Mouse (Mus musculus): ENCODE measurements around the gene Jph2. TPM values are rescaled to one million over a fixed set of nuclear protein-coding genes. Genes with fewer than 3 reads are reported as not detected.
A peak's percentile ranks its signal among the peaks of the same experiment; 100 is the strongest.

Jph2 gene
- polyA plus RNA-seq, 1 experiment from 2014 or later = 0.19 TPM

DNA sequence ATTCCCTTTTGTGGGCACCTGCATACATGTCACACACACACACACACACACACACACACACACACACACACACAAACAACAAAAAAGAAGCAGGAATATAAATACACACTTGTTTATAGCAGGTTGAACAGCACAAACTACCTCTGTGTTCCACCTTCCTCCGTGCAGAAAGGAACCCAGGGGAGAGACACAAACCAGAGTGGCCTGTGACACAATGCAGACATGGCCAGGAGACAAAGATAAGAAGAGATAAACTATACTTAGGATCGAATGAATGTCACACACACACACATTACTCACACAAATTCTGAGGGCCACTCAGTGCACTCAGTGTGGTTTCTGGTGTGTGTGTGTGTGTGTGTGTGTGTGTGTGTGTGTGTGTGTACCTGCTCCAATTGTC lies 38.5 kb downstream of the Jph2 start:
- Histone ChIP-seq H3K4me3 (ENCODE audit: low read depth, low read length) (no peak overlapping the region), H3K36me3 (ENCODE audit: control insufficient read depth, insufficient read depth, low read length) (no peaks in the 10 kb centered on the region), H3K9ac (ENCODE audit: low read length) (no peak overlapping the region), H3K27ac (ENCODE audit: low read depth, low read length) (no peak overlapping the region), H3K4me1 (ENCODE audit: control insufficient read depth, insufficient read depth, low read length) (no peaks in the 10 kb centered on the region), H3K9me3 (ENCODE audit: control insufficient read depth, low read length) (no peaks in the 10 kb centered on the region), H3K4me2 (no peak overlapping the region), H3K27me3 (ENCODE audit: control insufficient read depth, insufficient read depth, low read length) (no peaks in the 10 kb centered on the region)
- no peak for ATAC-seq (ENCODE audit: low FRiP score)
- DNase-seq (ENCODE audit: low spot score, missing footprints) = no peak
- 76% methylated on average over 2 of the region's 2 CpGs for WGBS

DNA sequence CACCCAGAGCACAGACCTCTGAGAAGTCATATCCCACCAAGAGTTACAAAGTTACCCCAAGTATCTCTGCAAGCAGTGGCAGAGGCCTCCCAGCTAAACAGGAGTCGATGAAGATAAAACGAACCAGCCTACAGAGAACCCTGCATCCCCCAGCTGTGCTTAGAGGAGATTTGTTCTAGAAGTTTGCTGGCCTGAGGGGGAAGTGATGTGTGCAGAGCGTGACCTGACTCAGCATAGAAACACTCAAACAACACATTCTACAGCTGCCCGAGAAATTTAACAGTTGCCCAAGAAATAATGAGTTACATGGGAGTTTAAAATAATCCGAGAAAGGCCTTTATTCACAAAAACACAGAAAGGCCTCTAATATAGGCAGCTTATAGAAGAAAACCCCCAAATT lies 39.1 kb downstream of the Jph2 start:
- no peaks in the 10 kb centered on the region for H3K36me3 ChIP-seq (ENCODE audit: control insufficient read depth, insufficient read depth, low read length)
- H3K9me3 ChIP-seq (ENCODE audit: control insufficient read depth, low read length) = no peaks in the 10 kb centered on the region
- no peak overlapping the region for H3K27ac ChIP-seq (ENCODE audit: low read depth, low read length)
- H3K27me3 ChIP-seq (ENCODE audit: control insufficient read depth, insufficient read depth, low read length) = no peaks in the 10 kb centered on the region
- H3K4me1 ChIP-seq (ENCODE audit: control insufficient read depth, insufficient read depth, low read length) = no peaks in the 10 kb centered on the region
- 87% methylated on average over 5 of the region's 5 CpGs for WGBS
- ATAC-seq (ENCODE audit: low FRiP score) (no peak), DNase-seq (ENCODE audit: low spot score, missing footprints) (no peak)
- H3K4me3 ChIP-seq (ENCODE audit: low read depth, low read length) = no peak overlapping the region
- no peak overlapping the region for H3K9ac ChIP-seq (ENCODE audit: low read length)
- H3K4me2 ChIP-seq = no peak overlapping the region

- H3K27ac ChIP-seq (ENCODE audit: low read depth, low read length) = no peak overlapping the region
Observed at GRCm38 (mm10) chr2:163356113-163356840, 41.5 kb downstream of the Jph2 start.

GRCm38 (mm10) chr2:163355666-163356065 lies 42.1 kb downstream of the Jph2 start:
- no peaks in the 10 kb centered on the region for H3K27me3 ChIP-seq (ENCODE audit: control insufficient read depth, insufficient read depth, low read length)
- no peak overlapping the region for H3K4me2 ChIP-seq
- no peak for ATAC-seq (ENCODE audit: low FRiP score)
- DNase-seq (ENCODE audit: low spot score, missing footprints) = no peak
- 85% methylated on average over 8 of the region's 8 CpGs for WGBS
- no peak overlapping the region for H3K9ac ChIP-seq (ENCODE audit: low read length)
- H3K4me1 ChIP-seq (ENCODE audit: control insufficient read depth, insufficient read depth, low read length) = no peaks in the 10 kb centered on the region
- H3K9me3 ChIP-seq (ENCODE audit: control insufficient read depth, low read length) = no peaks in the 10 kb centered on the region
- H3K4me3 ChIP-seq (ENCODE audit: low read depth, low read length) = no peak overlapping the region
- no peaks in the 10 kb centered on the region for H3K36me3 ChIP-seq (ENCODE audit: control insufficient read depth, insufficient read depth, low read length)
- H3K27ac ChIP-seq (ENCODE audit: low read depth, low read length) = no peak overlapping the region

More at GRCm38 (mm10) chr2:163356113-163356840, 41.5 kb downstream of the Jph2 start:
- H3K9ac ChIP-seq (ENCODE audit: low read length) = no peak overlapping the region
- H3K9me3 ChIP-seq (ENCODE audit: control insufficient read depth, low read length) = no peaks in the 10 kb centered on the region
- no peak overlapping the region for H3K4me3 ChIP-seq (ENCODE audit: low read depth, low read length)
- no peaks in the 10 kb centered on the region for H3K4me1 ChIP-seq (ENCODE audit: control insufficient read depth, insufficient read depth, low read length)
- H3K27me3 ChIP-seq (ENCODE audit: control insufficient read depth, insufficient read depth, low read length) = no peaks in the 10 kb centered on the region
- DNase-seq (ENCODE audit: low spot score, missing footprints) = no peak
- ATAC-seq (ENCODE audit: low FRiP score) = no peak
- H3K36me3 ChIP-seq (ENCODE audit: control insufficient read depth, insufficient read depth, low read length) = no peaks in the 10 kb centered on the region
- no peak overlapping the region for H3K4me2 ChIP-seq
- WGBS = 83% methylated on average over 12 of the region's 12 CpGs

DNA sequence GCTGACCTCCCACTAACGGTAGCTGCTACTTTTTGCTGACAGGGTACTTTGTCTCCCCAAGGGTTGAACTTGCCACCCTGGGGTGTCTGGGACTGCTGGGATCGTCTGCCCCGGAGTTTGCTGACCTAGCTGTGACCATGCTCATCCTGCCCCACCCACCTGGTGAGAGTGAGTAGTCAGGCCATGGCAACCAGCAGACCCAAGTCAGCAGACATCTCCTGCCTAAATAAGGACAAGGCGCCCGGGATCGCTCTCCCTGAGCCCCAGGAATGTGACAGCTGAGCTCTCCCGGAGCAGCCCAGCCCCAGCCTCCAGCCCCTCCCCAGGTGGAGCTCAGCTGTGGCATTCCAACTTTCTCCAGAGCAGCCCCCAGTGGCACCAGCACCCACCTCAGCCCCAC lies 44.1 kb downstream of the Jph2 start:
- Histone ChIP-seq H3K4me3 (ENCODE audit: low read depth, low read length) (no peak overlapping the region), H3K36me3 (ENCODE audit: control insufficient read depth, insufficient read depth, low read length) (no peaks in the 10 kb centered on the region), H3K4me1 (ENCODE audit: control insufficient read depth, insufficient read depth, low read length) (no peaks in the 10 kb centered on the region), H3K9me3 (ENCODE audit: control insufficient read depth, low read length) (no peaks in the 10 kb centered on the region), H3K27ac (ENCODE audit: low read depth, low read length) (no peak overlapping the region), H3K27me3 (ENCODE audit: control insufficient read depth, insufficient read depth, low read length) (no peaks in the 10 kb centered on the region), H3K9ac (ENCODE audit: low read length) (no peak overlapping the region), H3K4me2 (no peak overlapping the region)
- WGBS = 27% methylated on average over 7 of the region's 7 CpGs
- no peak for ATAC-seq (ENCODE audit: low FRiP score)
- peak; percentile 65 for DNase-seq (ENCODE audit: low spot score, missing footprints)

DNA sequence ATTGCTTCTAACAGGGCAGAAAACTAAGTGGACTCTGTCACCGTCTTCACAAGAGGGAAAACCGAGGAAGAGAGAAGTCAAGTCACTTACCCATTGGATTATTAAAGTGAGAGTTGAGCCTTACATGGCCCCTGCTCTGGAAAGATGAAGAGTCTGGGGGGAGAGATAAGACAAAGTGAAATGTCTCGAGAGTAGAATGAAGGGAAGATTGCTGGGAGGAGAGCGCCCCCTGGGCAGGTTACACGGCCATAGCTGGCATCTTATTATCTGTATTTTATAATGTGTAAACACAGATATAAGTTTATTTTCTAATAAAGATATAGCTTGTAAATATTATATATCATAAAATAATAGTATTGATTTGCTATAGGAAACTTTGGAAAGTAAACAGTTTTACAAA lies 47.4 kb downstream of the Jph2 start:
- Histone ChIP-seq H3K4me2 (no peak overlapping the region), H3K36me3 (ENCODE audit: control insufficient read depth, insufficient read depth, low read length) (no peaks in the 10 kb centered on the region), H3K9me3 (ENCODE audit: control insufficient read depth, low read length) (no peaks in the 10 kb centered on the region), H3K4me3 (ENCODE audit: low read depth, low read length) (no peak overlapping the region), H3K27me3 (ENCODE audit: control insufficient read depth, insufficient read depth, low read length) (no peaks in the 10 kb centered on the region), H3K27ac (ENCODE audit: low read depth, low read length) (no peak overlapping the region), H3K9ac (ENCODE audit: low read length) (no peak overlapping the region), H3K4me1 (ENCODE audit: control insufficient read depth, insufficient read depth, low read length) (no peaks in the 10 kb centered on the region)
- ATAC-seq (ENCODE audit: low FRiP score) = no peak
- peak; percentile 47 for DNase-seq (ENCODE audit: low spot score, missing footprints)
- 63% methylated on average over 5 of the region's 5 CpGs for WGBS

- DNase-seq (ENCODE audit: low spot score, missing footprints) = peak; percentile 81
- WGBS = 68% methylated on average over 9 of the region's 9 CpGs
- no peaks in the 10 kb centered on the region for H3K36me3 ChIP-seq (ENCODE audit: control insufficient read depth, insufficient read depth, low read length)
- no peaks in the 10 kb centered on the region for H3K4me1 ChIP-seq (ENCODE audit: control insufficient read depth, insufficient read depth, low read length)
- H3K27me3 ChIP-seq (ENCODE audit: control insufficient read depth, insufficient read depth, low read length) = no peaks in the 10 kb centered on the region
- ATAC-seq (ENCODE audit: low FRiP score) = no peak
- no peak overlapping the region for H3K9ac ChIP-seq (ENCODE audit: low read length)
- H3K9me3 ChIP-seq (ENCODE audit: control insufficient read depth, low read length) = no peaks in the 10 kb centered on the region
- no peak overlapping the region for H3K4me3 ChIP-seq (ENCODE audit: low read depth, low read length)
- H3K27ac ChIP-seq (ENCODE audit: low read depth, low read length) = no peak overlapping the region
- H3K4me2 ChIP-seq = no peak overlapping the region
Observed at GRCm38 (mm10) chr2:163349411-163349810, 48.4 kb downstream of the Jph2 start.

DNA sequence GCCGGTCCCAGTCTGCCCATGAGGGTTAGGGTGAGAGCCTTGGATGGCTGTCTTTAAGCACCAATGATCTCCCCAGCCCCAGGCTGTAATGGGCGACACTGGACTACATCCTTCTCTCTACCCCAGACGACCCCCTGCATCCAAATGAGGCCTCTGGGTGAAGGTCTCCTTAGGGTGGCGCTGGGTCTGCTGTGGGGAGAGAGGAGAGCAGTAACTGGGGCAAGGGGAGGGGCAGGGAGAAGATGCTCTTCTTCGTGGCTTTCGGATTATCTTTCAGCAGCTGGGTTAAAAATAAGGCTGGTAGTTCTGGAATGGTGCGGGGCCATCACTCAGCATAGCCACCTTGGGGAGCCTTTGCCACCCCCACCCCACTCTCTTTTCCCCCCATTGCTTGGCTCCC lies 49.1 kb downstream of the Jph2 start:
- no peak overlapping the region for H3K4me2 ChIP-seq
- H3K9ac ChIP-seq (ENCODE audit: low read length) = no peak overlapping the region
- H3K9me3 ChIP-seq (ENCODE audit: control insufficient read depth, low read length) = no peaks in the 10 kb centered on the region
- no peak for ATAC-seq (ENCODE audit: low FRiP score)
- no peaks in the 10 kb centered on the region for H3K36me3 ChIP-seq (ENCODE audit: control insufficient read depth, insufficient read depth, low read length)
- H3K27me3 ChIP-seq (ENCODE audit: control insufficient read depth, insufficient read depth, low read length) = no peaks in the 10 kb centered on the region
- no peak overlapping the region for H3K4me3 ChIP-seq (ENCODE audit: low read depth, low read length)
- DNase-seq (ENCODE audit: low spot score, missing footprints) = peak; percentile 8
- H3K4me1 ChIP-seq (ENCODE audit: control insufficient read depth, insufficient read depth, low read length) = no peaks in the 10 kb centered on the region
- H3K27ac ChIP-seq (ENCODE audit: low read depth, low read length) = no peak overlapping the region
- whole genome bisulfite sequencing = 87% methylated on average over 7 of the region's 7 CpGs

DNA sequence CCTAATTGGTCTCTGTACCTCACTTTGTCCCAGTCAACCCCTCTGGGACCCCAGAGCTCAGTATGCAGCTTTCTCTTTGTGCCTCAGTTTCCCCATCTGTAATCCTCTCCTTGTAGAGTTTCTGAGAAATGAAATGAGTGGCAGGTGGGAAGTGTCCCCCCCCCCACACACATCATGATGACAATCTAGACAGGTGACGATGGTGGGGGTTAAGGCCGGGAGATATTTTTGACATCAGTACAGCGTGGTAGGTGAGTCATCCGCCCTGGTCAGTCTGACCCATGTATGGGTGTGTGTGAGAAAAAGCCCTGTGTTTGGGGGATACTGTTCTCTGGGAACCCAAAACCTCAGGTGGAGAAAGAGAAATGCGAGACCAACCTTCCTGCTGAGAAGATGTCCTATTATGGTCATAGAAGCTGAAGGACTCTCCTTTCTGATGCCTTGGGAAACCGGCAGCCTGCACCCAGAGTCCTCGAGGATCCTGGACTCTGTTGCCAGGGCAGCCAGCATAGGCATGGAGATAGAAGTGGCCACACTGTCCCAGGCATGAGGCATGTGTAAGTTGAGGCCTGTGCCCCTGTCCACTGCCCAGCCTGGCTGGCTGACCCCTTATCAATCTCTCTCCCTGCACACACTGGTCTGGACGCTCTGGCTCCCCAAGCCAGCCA lies 50.1 kb downstream of the Jph2 start:
- H3K27me3 ChIP-seq (ENCODE audit: control insufficient read depth, insufficient read depth, low read length) = no peaks in the 10 kb centered on the region
- H3K4me2 ChIP-seq = no peak overlapping the region
- H3K9me3 ChIP-seq (ENCODE audit: control insufficient read depth, low read length) = no peaks in the 10 kb centered on the region
- DNase-seq (ENCODE audit: low spot score, missing footprints) = peak; percentile 69
- no peaks in the 10 kb centered on the region for H3K4me1 ChIP-seq (ENCODE audit: control insufficient read depth, insufficient read depth, low read length)
- 88% methylated on average over 8 of the region's 8 CpGs for WGBS
- H3K4me3 ChIP-seq (ENCODE audit: low read depth, low read length) = no peak overlapping the region
- H3K27ac ChIP-seq (ENCODE audit: low read depth, low read length) = no peak overlapping the region
- H3K36me3 ChIP-seq (ENCODE audit: control insufficient read depth, insufficient read depth, low read length) = no peaks in the 10 kb centered on the region
- ATAC-seq (ENCODE audit: low FRiP score) = no peak
- no peak overlapping the region for H3K9ac ChIP-seq (ENCODE audit: low read length)

Data from midbrain, embryonic 11.5 days (tissue).